Mouse (Mus musculus) limb, embryonic 10.5 days (tissue): ENCODE data around the gene Gjb4. TPM values are rescaled to one million over a fixed set of nuclear protein-coding genes. Genes with fewer than 3 reads are reported as not detected.
A peak's percentile ranks its signal among the peaks of the same experiment; 100 is the strongest.

Experiments
- DNase-seq: peaks from one replicate; pipeline ENCODE4 v3.0.0-alpha.2; 2017; ENCODE audit warnings: low spot score
- H3K27ac ChIP-seq: fragments of 300-500 bp; sonication (generic); 2 replicates; pipeline ENCODE4 v1.5.1; 2016; ENCODE audit warnings: mild to moderate bottlenecking
- H3K27me3 ChIP-seq: fragments of 300-500 bp; sonication (generic); 2 replicates; pipeline ENCODE4 v1.6.1; 2016; ENCODE audit warnings: low read depth, mild to moderate bottlenecking; ENCODE audit not compliant: poor library complexity, severe bottlenecking
- H3K36me3 ChIP-seq: fragments of 300-500 bp; sonication (generic); 2 replicates; pipeline ENCODE4 v1.6.1; 2016; ENCODE audit warnings: mild to moderate bottlenecking, moderate library complexity
- H3K4me1 ChIP-seq: fragments of 300-500 bp; sonication (generic); 2 replicates; pipeline ENCODE4 v1.6.1; 2016
- H3K4me3 ChIP-seq: fragments of 300-500 bp; sonication (generic); 2 replicates; pipeline ENCODE4 v1.5.1; 2016; ENCODE audit warnings: mild to moderate bottlenecking, moderate library complexity
- H3K9me3 ChIP-seq: fragments of 300-500 bp; sonication (generic); replicated peaks from 2 replicates; pipeline ENCODE4 v1.6.1; 2016; ENCODE audit warnings: mild to moderate bottlenecking
- WGBS: fragments of 180-500 bp; shearing (Covaris S2); methylation state at CpG from one replicate; pipeline ENCODE4 v1.1.7; 2016; 5-methylcytosine and 5-hydroxymethylcytosine counted together
- polyA plus RNA-seq: library from polyadenylated mRNA; unstranded; fragments of >200 nt; fragmentation: Nextera tagmentation; extraction: Ambion mirVana; gene quantifications from 2 replicates; pipeline ENCODE4 v1.2.1, GENCODE M21; 2016

Gjb4 gene
- polyA plus RNA-seq, 1 experiment from 2014 or later: not detected

DNA sequence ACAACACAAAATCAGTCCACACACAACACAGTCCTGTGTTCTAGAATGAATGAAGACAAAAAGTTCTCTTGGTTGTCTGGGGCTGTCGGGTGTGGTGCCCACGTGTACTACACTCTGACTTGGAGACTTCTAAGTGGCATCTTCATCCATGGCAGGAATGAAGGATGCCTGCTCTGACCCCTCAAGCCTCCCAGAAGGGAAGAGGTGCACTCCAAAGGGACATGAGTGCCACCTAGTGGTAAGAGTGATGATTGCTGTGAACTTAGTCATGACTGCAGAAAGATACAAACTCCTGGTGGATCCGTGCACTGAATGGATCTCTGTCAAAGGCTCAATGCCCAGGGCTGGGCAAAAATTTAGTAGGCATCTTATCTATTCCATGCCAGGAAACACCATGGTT, 34.3 kb downstream of the Gjb4 start:
- H3K36me3 ChIP-seq: no peaks in the 10 kb centered on the region
- H3K9me3 ChIP-seq: no peaks in the 10 kb centered on the region
- no peak overlapping the region for H3K4me3 ChIP-seq
- WGBS: 9% methylated on average over 3 of the region's 3 CpGs
- peak; percentile 63 for DNase-seq
- peaks cover 3% of the 10 kb centered on the region for H3K4me1 ChIP-seq
- peaks cover 13% of the 10 kb centered on the region for H3K27me3 ChIP-seq
- no peak overlapping the region for H3K27ac ChIP-seq

DNA sequence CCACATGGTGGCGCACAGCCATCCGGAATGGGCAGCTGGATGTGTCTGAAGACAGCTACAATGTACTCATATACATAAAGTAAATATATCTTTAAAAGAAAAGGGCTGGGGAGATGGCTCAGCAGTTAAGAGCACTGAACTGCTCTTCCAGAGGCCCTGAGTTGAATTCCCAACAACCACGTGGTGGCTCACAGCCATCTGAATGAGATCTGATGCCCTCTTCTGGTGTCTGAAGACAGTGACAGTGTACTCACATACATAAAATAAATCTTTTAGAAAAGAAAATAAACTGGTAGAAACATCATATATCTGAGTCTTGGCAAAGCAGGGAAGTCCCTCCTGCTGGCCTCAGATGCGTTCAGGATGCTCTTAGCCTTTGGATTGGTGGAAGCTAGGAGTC, 36.7 kb downstream of the Gjb4 start:
- H3K27ac ChIP-seq: no peak overlapping the region
- peaks cover 38% of the 10 kb centered on the region for H3K27me3 ChIP-seq
- H3K36me3 ChIP-seq: no peaks in the 10 kb centered on the region
- DNase-seq: no peak
- peaks cover 21% of the 10 kb centered on the region for H3K4me1 ChIP-seq
- WGBS: 62% methylated on average over 4 of the region's 4 CpGs
- H3K4me3 ChIP-seq: no peak overlapping the region
- H3K9me3 ChIP-seq: no peaks in the 10 kb centered on the region

DNA sequence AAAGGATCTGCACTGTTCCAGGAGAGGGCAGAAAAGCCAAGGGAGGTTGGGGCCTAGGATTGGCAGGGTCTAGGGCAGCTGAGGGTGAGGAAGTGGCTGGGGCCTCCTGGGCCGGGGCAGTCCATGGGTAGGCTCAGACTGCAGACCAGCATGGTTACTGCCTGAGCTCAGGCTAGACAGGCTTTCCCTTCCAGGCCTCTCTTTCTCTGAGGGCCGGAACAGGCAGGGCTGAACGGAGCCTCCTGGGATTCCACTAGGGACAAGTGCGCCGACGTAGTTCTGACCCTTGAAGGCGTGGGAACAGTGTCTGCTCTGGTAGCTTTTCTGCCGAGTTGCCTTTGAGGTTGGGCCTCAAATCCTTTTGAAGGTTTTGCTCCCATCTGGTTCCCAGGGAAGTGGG, 38.1 kb downstream of the Gjb4 start:
- Histone ChIP-seq H3K27me3 (peaks cover 52% of the 10 kb centered on the region), H3K4me3 (no peak overlapping the region), H3K27ac (no peak overlapping the region), H3K36me3 (no peaks in the 10 kb centered on the region), H3K9me3 (no peaks in the 10 kb centered on the region), H3K4me1 (peaks cover 21% of the 10 kb centered on the region)
- no peak for DNase-seq
- 88% methylated on average over 8 of the region's 8 CpGs for WGBS

DNA sequence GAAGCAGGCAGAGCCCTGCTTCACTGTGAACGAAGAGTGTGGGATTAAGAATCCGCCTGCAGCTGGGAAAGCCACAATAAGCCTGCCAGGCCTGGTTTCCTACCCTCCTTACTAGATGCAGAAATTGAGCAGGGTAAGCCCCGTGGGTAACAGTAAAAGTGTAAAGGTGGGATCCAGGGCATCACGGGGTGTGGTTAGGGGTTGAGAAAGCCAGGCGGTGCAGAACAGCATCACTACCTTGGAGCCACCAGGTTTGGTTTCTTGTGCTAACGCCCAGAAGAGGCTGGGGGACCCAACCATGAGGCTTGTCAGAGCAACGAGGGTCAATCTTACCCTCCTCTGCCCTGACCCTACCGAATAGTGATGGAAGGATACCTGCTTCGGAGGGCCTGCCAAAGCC, 39.3 kb downstream of the Gjb4 start:
- peaks cover 56% of the 10 kb centered on the region for H3K27me3 ChIP-seq
- no peaks in the 10 kb centered on the region for H3K9me3 ChIP-seq
- H3K36me3 ChIP-seq: no peaks in the 10 kb centered on the region
- no peak for DNase-seq
- H3K4me3 ChIP-seq: peak overlapping the region; percentile 62; the same call in 1 of the 2 replicates
- 0 out of 2 replicates have a peak overlapping the region, but pooled peaks have one; percentile 75 for H3K27ac ChIP-seq
- WGBS: 49% methylated on average over 9 of the region's 9 CpGs
- peaks cover 21% of the 10 kb centered on the region for H3K4me1 ChIP-seq

GRCm38 (mm10) chr4:127313861-127314260, 40.0 kb downstream of the Gjb4 start, which contains the start of gene Gja4:
Gene Gja4 (minus strand): TSS chr4:127314039.
- H3K4me3 ChIP-seq: peak within 1 kb of the TSS; percentile 62
- DNase-seq: peak; percentile 71
- peaks cover 56% of the 10 kb centered on the region for H3K27me3 ChIP-seq
- no peaks in the 10 kb centered on the region for H3K36me3 ChIP-seq
- no peaks in the 10 kb centered on the region for H3K9me3 ChIP-seq
- H3K27ac ChIP-seq: peak within 1 kb of the TSS; percentile 75
- WGBS: under 1% methylated on average over 25 of the region's 25 CpGs
- H3K4me1 ChIP-seq: peaks cover 21% of the 10 kb centered on the region

DNA sequence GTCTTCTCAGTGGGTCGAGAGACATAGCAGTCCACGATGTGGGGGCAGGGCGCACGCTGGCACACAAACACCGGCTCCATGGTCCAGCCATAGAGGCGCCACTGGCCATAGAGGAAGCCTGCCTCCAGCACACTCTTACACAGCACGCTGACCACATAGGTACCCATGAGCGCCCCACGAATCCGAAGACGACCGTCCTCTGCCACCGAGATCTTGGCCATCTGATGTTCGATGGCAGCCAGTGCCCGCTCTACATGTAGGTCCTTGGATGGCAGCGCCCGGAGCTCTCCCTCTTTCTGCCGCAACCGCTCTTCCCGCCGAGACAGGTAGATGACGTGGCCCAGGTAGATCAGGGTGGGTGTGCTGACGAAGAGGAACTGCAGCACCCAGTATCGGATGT, 41.5 kb downstream of the Gjb4 start:
- WGBS: 59% methylated on average over 24 of the region's 24 CpGs
- H3K9me3 ChIP-seq: no peaks in the 10 kb centered on the region
- peak overlapping the region; percentile 62; the same call in 1 of the 2 replicates for H3K4me3 ChIP-seq
- H3K36me3 ChIP-seq: no peaks in the 10 kb centered on the region
- DNase-seq: no peak
- H3K4me1 ChIP-seq: peaks cover 21% of the 10 kb centered on the region
- peaks cover 56% of the 10 kb centered on the region for H3K27me3 ChIP-seq
- no peak overlapping the region for H3K27ac ChIP-seq

GRCm38 (mm10) chr4:127311561-127311960, 42.3 kb downstream of the Gjb4 start:
- Histone ChIP-seq H3K4me1 (peaks cover 21% of the 10 kb centered on the region), H3K27ac (no peak overlapping the region), H3K9me3 (no peaks in the 10 kb centered on the region), H3K36me3 (no peaks in the 10 kb centered on the region), H3K27me3 (peaks cover 56% of the 10 kb centered on the region), H3K4me3 (peak overlapping the region; percentile 14; the same call in 1 of the 2 replicates)
- DNase-seq: no peak
- WGBS: 56% methylated on average over 9 of the region's 9 CpGs

GRCm38 (mm10) chr4:127306915-127307314, 47.0 kb downstream of the Gjb4 start:
- WGBS: 62% methylated on average over 2 of the region's 2 CpGs

GRCm38 (mm10) chr4:127303796-127304195, 50.1 kb downstream of the Gjb4 start:
- H3K9me3 ChIP-seq: no peaks in the 10 kb centered on the region
- no peak overlapping the region for H3K27ac ChIP-seq
- H3K4me1 ChIP-seq: no peaks in the 10 kb centered on the region
- WGBS: 86% methylated on average over 3 of the region's 3 CpGs
- no peaks in the 10 kb centered on the region for H3K27me3 ChIP-seq
- DNase-seq: no peak
- no peak overlapping the region for H3K4me3 ChIP-seq
- H3K36me3 ChIP-seq: no peaks in the 10 kb centered on the region

More at GRCm38 (mm10) chr4:127306915-127307314, 47.0 kb downstream of the Gjb4 start:
- H3K4me1 ChIP-seq: no peaks in the 10 kb centered on the region
- H3K36me3 ChIP-seq: no peaks in the 10 kb centered on the region
- H3K27ac ChIP-seq: no peak overlapping the region
- no peak overlapping the region for H3K4me3 ChIP-seq
- H3K9me3 ChIP-seq: no peaks in the 10 kb centered on the region
- peaks cover 16% of the 10 kb centered on the region for H3K27me3 ChIP-seq
- DNase-seq: no peak

Other genes starting within 250 kb of the Gjb4 start
- gene Tmem35b, start 230.4 kb downstream of the Gjb4 start, polyA plus RNA-seq: 9.5 and 10.6 TPM in 2 replicates
- gene Dlgap3, start 184.9 kb downstream of the Gjb4 start, polyA plus RNA-seq: 0.16 and 0.21 TPM in 2 replicates
- 82.6 and 84.9 TPM in 2 replicates for gene Smim12, start 110.3 kb downstream of the Gjb4 start, polyA plus RNA-seq
- 14.6 and 18.5 TPM in 2 replicates for gene Gja4, start 40.0 kb downstream of the Gjb4 start, polyA plus RNA-seq
- 7.8 and 11.4 TPM in 2 replicates for gene Gjb3, start 23.2 kb downstream of the Gjb4 start, polyA plus RNA-seq
- gene Gjb5, start 4.1 kb upstream of the Gjb4 start, polyA plus RNA-seq: 1.6 and 1.7 TPM in 2 replicates